Mouse (Mus musculus): ENCODE data around the gene Ank3. TPM values are rescaled to one million over a fixed set of nuclear protein-coding genes. Genes with fewer than 3 reads are reported as not detected.

Gene Ank3
- polyA plus RNA-seq, 1 experiment = 9.3 TPM

GRCm38 (mm10) chr10:69630802-69631388, 232.3 kb downstream of the Ank3 start:
- Histone ChIP-seq H3K4me3 (replicated peaks; ENCODE audit: control insufficient read depth, low read depth, low read length) (no peak overlapping the region), H3K4me1 (ENCODE audit: control insufficient read depth, insufficient read depth, low read length) (no peaks in the 10 kb centered on the region), H3K27ac (ENCODE audit: control insufficient read depth, insufficient read depth, low read depth, low read length, poor library complexity) (no peak overlapping the region)
- 37% methylated on average over 7 of the region's 7 CpGs for WGBS
- TF ChIP-seq POLR2A (IDR thresholded peaks at IDR 0.05; ENCODE audit: borderline replicate concordance, control insufficient read depth, low read depth, low read length) = no peak
- TF ChIP-seq CTCF (IDR thresholded peaks at IDR 0.05; ENCODE audit: control insufficient read depth, insufficient read depth, low read length) = no peak

- 75% methylated on average over 8 of the region's 8 CpGs for WGBS
- Histone ChIP-seq H3K27ac (ENCODE audit: control insufficient read depth, insufficient read depth, low read depth, low read length, poor library complexity) (no peak overlapping the region), H3K4me1 (ENCODE audit: control insufficient read depth, insufficient read depth, low read length) (no peaks in the 10 kb centered on the region), H3K4me3 (replicated peaks; ENCODE audit: control insufficient read depth, low read depth, low read length) (no peak overlapping the region)
- no peak for TF ChIP-seq POLR2A (IDR thresholded peaks at IDR 0.05; ENCODE audit: borderline replicate concordance, control insufficient read depth, low read depth, low read length)
- no peak for TF ChIP-seq CTCF (IDR thresholded peaks at IDR 0.05; ENCODE audit: control insufficient read depth, insufficient read depth, low read length)
These were observed 234.3 kb downstream of the Ank3 start for GRCm38 (mm10) chr10:69632885-69633284.

GRCm38 (mm10) chr10:69634891-69635290, 236.3 kb downstream of the Ank3 start:
- WGBS = 80% methylated on average over 5 of the region's 5 CpGs
- H3K4me1 ChIP-seq (ENCODE audit: control insufficient read depth, insufficient read depth, low read length) = no peaks in the 10 kb centered on the region
- no peak overlapping the region for H3K27ac ChIP-seq (ENCODE audit: control insufficient read depth, insufficient read depth, low read depth, low read length, poor library complexity)
- TF ChIP-seq CTCF (IDR thresholded peaks at IDR 0.05; ENCODE audit: control insufficient read depth, insufficient read depth, low read length) = no peak
- no peak for TF ChIP-seq POLR2A (IDR thresholded peaks at IDR 0.05; ENCODE audit: borderline replicate concordance, control insufficient read depth, low read depth, low read length)
- no peak overlapping the region for H3K4me3 ChIP-seq (replicated peaks; ENCODE audit: control insufficient read depth, low read depth, low read length)

- no peaks in the 10 kb centered on the region for H3K4me1 ChIP-seq (ENCODE audit: control insufficient read depth, insufficient read depth, low read length)
- H3K4me3 ChIP-seq (replicated peaks; ENCODE audit: control insufficient read depth, low read depth, low read length) = no peak overlapping the region
- TF ChIP-seq POLR2A (IDR thresholded peaks at IDR 0.05; ENCODE audit: borderline replicate concordance, control insufficient read depth, low read depth, low read length) (no peak), CTCF (IDR thresholded peaks at IDR 0.05; ENCODE audit: control insufficient read depth, insufficient read depth, low read length) (no peak)
- H3K27ac ChIP-seq (ENCODE audit: control insufficient read depth, insufficient read depth, low read depth, low read length, poor library complexity) = no peak overlapping the region
- WGBS = 65% methylated on average over 11 of the region's 11 CpGs
These were observed 237.5 kb downstream of the Ank3 start for GRCm38 (mm10) chr10:69635910-69636656.

GRCm38 (mm10) chr10:69639138-69639537, 240.6 kb downstream of the Ank3 start:
- 79% methylated on average over 6 of the region's 6 CpGs for WGBS
- Histone ChIP-seq H3K27ac (ENCODE audit: control insufficient read depth, insufficient read depth, low read depth, low read length, poor library complexity) (no peak overlapping the region), H3K4me3 (replicated peaks; ENCODE audit: control insufficient read depth, low read depth, low read length) (no peak overlapping the region), H3K4me1 (ENCODE audit: control insufficient read depth, insufficient read depth, low read length) (no peaks in the 10 kb centered on the region)
- TF ChIP-seq CTCF (IDR thresholded peaks at IDR 0.05; ENCODE audit: control insufficient read depth, insufficient read depth, low read length) (no peak), POLR2A (IDR thresholded peaks at IDR 0.05; ENCODE audit: borderline replicate concordance, control insufficient read depth, low read depth, low read length) (no peak)

- H3K4me3 ChIP-seq (replicated peaks; ENCODE audit: control insufficient read depth, low read depth, low read length) = no peak overlapping the region
- WGBS = 66% methylated on average over 4 of the region's 4 CpGs
- TF ChIP-seq CTCF (IDR thresholded peaks at IDR 0.05; ENCODE audit: control insufficient read depth, insufficient read depth, low read length) = no peak
- no peak for TF ChIP-seq POLR2A (IDR thresholded peaks at IDR 0.05; ENCODE audit: borderline replicate concordance, control insufficient read depth, low read depth, low read length)
- no peak overlapping the region for H3K27ac ChIP-seq (ENCODE audit: control insufficient read depth, insufficient read depth, low read depth, low read length, poor library complexity)
- no peaks in the 10 kb centered on the region for H3K4me1 ChIP-seq (ENCODE audit: control insufficient read depth, insufficient read depth, low read length)
These were observed 242.0 kb downstream of the Ank3 start for GRCm38 (mm10) chr10:69640617-69641016.

- H3K27ac ChIP-seq (ENCODE audit: control insufficient read depth, insufficient read depth, low read depth, low read length, poor library complexity) = no peak overlapping the region
- TF ChIP-seq CTCF (IDR thresholded peaks at IDR 0.05; ENCODE audit: control insufficient read depth, insufficient read depth, low read length) = no peak
- no peak for TF ChIP-seq POLR2A (IDR thresholded peaks at IDR 0.05; ENCODE audit: borderline replicate concordance, control insufficient read depth, low read depth, low read length)
- no peaks in the 10 kb centered on the region for H3K4me1 ChIP-seq (ENCODE audit: control insufficient read depth, insufficient read depth, low read length)
- WGBS = 57% methylated on average over 3 of the region's 3 CpGs
- no peak overlapping the region for H3K4me3 ChIP-seq (replicated peaks; ENCODE audit: control insufficient read depth, low read depth, low read length)
These were observed 244.9 kb downstream of the Ank3 start for GRCm38 (mm10) chr10:69643481-69643880.

- Histone ChIP-seq H3K27ac (ENCODE audit: control insufficient read depth, insufficient read depth, low read depth, low read length, poor library complexity) (no peak overlapping the region), H3K4me1 (ENCODE audit: control insufficient read depth, insufficient read depth, low read length) (no peaks in the 10 kb centered on the region), H3K4me3 (replicated peaks; ENCODE audit: control insufficient read depth, low read depth, low read length) (no peak overlapping the region)
- WGBS = 86% methylated on average over 6 of the region's 6 CpGs
- no peak for TF ChIP-seq CTCF (IDR thresholded peaks at IDR 0.05; ENCODE audit: control insufficient read depth, insufficient read depth, low read length)
- TF ChIP-seq POLR2A (IDR thresholded peaks at IDR 0.05; ENCODE audit: borderline replicate concordance, control insufficient read depth, low read depth, low read length) = no peak
These were observed 245.4 kb downstream of the Ank3 start for GRCm38 (mm10) chr10:69643986-69644385.
